Mouse (Mus musculus) right cerebral cortex, postnatal 4 days (tissue): Measurements from ENCODE around the gene Nrbf2.

Experiments used
- DNase-seq: peaks from one replicate; pipeline ENCODE4 v3.0.0-alpha.2; 2022

The Nrbf2 gene

DNA sequence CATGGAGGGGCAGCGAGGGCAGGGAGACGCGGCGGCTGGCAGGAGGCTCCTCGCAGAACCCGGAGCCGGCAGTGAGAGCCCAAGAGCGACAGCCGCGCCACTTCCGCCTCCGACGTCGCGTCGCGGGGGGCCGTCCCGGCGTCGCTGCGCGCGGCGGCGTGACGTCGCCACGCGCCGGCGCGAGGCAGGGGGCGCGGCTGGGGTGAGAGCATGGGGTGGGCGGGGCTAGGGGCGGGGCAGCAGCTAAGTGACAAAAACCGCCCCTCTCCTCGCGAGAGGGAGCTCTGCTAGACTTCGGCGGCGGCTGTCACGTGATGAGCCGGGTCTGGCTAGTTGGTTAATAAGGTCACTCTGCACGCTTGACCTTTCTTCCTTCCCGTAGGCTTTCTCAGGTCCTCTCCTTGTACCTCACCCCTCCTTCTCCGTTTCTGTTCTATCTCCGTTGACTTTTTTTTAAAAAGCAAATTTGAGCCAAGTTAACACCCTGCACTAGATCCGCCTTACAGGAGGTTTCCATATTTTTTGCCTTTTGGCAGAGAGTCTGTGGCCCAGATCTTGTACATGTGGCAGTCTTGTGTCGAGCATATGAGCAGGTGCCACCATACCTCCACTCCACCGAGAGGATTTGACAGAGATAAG is at the start of gene Nrbf2:
Nrbf2 (minus strand) TSS at position 130 of the 639 bp plus-strand sequence.
- DNase-seq: peak; percentile 80

GRCm38 (mm10) chr10:67330580-67330979 is 45.5 kb upstream of the Nrbf2 start:
- DNase-seq: no peak

DNA sequence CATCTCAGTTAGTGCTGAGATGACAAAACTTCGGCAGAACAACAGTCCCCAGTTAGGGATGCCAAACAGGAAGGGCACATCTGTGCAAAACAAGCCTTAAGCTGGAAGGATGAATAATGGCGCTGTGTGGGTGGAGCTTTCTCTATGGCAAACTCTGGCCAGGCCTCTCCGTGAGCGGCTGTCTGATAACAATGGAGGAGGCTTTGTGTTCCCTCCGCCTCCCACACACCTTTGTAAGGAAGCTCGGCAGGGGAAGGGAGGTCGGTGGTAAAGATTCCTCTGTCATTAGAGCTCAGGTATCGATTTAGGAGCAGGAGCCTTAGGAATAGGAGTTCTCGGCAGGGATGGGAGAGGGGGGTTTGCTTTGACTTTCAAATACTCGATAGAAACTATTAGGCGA is 44.6 kb upstream of the Nrbf2 start:
- DNase-seq: no peak

DNA sequence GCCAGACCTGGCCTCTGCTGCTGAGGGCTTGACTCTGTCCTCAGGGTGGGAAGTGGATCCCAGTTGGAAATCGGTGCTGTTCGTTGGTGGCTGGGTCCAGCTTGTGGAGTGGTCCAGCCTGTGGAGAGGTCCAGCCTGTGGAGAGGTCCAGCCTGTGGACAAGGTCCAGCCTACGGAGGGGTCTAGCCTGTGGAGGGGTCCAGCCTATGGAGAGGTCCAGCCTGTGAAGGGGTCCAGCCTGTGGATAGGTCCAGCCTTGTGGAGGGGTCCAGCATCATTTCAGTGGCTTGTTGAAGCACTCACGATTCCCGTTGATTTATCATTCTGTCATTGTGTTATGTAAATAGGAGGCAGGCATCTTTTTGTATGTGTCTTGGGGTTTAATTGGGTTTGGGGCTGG is 43.1 kb upstream of the Nrbf2 start:
- DNase-seq: no peak

- DNase-seq: no peak
These were observed 38.9 kb upstream of the Nrbf2 start for GRCm38 (mm10) chr10:67324036-67324435.

DNA sequence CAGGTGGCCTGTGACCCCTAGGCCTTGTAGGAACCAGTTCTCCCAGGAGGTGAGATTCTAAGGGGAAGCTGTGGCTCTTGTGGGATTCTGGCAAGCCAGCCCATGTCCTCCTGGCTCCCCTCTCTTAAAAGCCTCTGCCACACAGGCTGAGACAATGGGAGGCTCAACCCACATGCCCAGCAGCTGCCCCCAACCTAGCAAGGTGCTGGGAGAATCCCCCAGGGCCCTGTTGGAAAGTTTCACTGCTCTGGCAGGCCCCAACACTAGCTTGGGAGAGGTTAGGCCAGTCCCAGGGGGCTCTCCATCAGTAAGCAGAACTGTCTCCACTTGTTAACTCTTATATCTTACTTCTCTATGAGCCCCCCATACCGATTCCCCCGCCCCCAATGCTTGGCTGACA is 36.3 kb upstream of the Nrbf2 start:
- DNase-seq: no peak

GRCm38 (mm10) chr10:67320207-67320859 is 35.2 kb upstream of the Nrbf2 start:
- DNase-seq: no peak

- DNase-seq: no peak
These were observed 34.1 kb upstream of the Nrbf2 start for GRCm38 (mm10) chr10:67319016-67319725.

DNA sequence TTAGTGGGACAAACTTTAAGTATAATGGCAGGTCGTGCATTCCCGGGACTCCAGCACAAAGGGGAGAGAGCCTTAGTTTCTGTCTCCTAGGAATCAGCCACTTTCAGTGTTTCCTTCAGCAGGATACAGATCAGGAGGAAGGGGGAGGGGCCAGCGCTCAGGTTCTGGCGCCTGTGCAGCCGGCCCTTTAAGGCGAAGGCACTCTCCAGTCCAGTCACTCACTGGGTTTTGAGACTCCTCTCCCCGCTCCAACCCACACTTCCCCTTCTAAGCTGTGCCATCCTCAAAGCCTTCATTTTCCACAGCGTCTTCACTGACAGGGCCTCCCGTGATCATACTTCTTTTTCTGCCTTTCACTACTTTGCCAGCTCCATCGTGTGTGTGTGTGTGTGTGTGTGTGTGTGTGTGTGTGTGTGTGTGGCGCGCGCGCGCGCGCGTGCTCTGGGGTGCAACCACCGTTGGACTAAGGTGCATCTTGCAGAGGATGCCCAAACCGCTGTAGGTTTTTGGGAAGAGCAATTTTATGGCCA is 32.9 kb upstream of the Nrbf2 start:
- peak; percentile 26 for DNase-seq

DNA sequence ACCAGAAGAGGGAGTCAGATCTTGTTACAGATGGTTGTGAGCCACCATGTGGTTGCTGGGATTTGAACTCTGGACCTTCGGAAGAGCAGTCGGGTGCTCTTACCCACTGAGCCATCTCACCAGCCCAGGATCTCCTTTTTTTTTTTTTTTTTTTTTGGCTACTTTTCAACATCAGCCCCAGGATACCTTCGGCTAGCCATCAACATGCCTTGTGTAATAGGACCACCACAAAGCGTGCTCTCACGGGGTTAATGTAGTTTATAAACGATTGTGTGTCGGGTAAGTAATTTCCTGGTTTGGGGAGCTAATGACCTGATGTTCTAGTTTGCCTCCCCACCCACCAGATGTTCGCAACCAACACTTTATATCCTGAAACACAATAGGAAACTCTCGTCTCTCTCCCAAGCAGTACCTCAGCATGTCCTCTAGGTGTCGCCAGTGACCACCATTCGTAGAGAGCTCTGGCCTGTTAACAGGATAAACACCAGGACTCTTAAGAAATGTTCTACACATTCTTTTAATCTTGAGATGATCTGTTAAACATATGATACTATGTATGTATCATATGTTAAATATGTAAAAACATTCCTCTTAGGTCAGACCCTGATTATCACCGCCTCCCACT is 29.8 kb upstream of the Nrbf2 start:
- peak; percentile 63 for DNase-seq

DNA sequence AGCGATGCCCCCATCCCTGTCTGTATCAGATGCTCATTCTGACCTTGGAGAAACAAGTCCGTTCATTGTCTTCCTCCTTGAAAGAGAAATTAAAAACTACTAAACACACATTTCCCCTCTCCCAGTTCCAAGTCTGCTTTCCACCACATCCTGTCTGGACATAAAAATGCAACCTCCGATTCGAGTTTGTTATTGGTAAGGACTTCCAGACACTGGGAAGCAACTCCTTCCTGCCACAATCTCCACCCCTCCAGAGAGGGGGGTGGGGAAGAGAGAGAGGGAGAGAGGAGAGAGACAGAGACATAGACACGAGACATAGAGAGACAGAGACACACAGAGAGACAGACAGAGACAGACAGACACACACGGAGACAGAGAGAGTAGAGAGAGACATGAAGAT is 27.4 kb upstream of the Nrbf2 start:
- no peak for DNase-seq

DNA sequence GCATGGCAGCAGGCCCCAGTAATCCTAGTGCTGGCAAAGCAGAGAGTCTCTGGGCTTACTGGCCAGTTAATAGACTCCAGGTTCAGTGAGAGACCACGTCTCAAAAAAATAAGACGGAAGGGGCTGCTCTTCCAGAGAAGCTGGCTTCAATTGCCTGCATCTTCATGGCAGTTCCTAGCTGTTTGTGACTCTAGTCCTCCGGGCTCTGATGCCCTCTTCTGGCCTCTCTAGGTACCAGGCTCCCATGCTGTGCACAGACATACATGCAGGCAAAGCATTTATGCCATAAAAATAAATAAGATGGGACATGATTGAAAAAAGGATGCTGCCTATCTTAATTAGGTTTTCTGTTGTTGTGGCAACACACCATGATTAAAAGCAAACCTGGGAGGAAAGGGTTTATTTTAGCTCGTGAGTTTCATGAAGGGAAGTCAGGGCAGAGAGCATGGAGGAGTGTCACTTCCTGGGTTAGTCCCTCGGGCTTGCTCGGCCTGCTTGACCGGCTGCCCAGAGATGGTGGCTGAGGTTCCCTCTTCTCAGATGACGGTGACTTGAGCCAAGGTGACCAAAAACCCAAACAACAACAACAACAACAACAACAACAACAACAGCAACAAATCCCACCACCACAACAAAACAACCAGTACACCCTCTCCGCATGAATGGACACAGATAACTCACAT is 26.3 kb upstream of the Nrbf2 start:
- DNase-seq: peak; percentile 62

GRCm38 (mm10) chr10:67309483-67310138 is 24.5 kb upstream of the Nrbf2 start:
- no peak for DNase-seq

GRCm38 (mm10) chr10:67302340-67302739 is 17.2 kb upstream of the Nrbf2 start:
- DNase-seq: no peak

DNA sequence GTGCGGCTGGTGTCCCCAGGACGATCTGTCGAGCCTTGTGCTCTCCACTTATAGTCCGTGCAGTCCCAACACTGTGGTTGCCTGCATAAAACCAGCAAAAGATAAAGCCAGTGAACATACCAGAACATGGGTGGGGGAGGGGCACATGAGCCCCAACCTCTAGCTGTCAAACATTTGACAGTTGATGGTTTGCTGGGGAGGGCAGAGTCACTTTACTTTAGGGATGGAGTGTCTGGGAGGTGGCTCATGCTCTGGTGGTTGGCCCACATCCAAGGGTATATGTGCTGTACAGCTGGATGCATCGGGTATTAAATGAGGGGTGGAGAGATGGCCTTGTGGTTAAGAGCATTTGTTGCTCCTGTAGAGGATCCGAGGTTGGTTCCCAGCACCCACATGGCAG is 15.9 kb upstream of the Nrbf2 start:
- no peak for DNase-seq

DNA sequence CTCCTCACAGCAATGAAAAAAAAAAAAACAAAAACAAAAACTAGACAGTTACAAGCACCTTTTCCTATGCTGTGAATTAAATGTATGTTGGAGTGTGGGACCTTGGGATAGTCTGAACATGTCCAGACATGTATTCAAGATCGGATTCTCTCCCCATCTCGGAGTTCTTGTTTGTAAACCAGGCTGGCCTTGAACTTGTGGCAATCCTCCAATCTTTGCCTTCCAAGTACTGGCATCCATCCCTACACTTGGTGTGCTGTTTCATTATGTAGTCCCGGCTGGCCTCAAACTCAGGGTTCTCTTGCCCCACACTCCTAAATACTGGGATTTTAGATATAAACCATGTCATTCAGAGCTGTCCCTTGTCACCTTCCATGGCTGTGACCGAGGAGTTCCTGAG is 14.2 kb upstream of the Nrbf2 start:
- no peak for DNase-seq

- DNase-seq: no peak
These were observed 13.8 kb upstream of the Nrbf2 start for GRCm38 (mm10) chr10:67298856-67299255.

GRCm38 (mm10) chr10:67297175-67297855 is 12.2 kb upstream of the Nrbf2 start:
- DNase-seq: no peak

DNA sequence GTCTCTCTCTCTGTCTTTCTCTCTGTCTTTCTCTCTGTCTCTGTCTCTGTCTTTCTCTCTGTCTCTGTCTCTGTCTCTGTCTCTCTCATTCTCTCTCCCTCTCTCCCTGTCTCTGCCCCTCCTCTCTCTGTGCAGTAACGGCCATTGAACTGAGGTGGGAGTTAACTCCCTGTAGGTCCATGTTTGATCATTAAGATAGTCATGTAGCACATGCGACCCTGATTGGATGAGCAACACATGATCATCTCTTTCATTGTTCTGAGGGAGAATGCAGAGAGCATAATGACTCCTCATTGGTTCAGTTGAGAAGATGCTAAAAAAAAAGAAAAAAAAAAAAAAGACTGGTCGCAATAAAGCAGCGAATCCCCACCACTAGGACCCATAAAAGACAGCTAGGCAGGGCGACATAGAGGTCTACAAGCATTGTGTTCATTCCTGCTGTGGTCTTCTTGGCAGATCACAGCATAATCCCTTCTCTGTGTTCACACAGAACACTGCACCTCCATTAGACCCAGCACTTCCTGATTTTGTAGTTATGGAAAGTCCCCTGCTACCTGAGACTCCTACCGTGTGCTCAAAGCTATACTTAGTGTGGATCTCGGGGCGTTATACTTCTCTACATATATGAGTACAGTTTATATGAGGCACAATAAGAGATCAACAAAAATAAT is 11.5 kb upstream of the Nrbf2 start:
- DNase-seq: no peak

DNA sequence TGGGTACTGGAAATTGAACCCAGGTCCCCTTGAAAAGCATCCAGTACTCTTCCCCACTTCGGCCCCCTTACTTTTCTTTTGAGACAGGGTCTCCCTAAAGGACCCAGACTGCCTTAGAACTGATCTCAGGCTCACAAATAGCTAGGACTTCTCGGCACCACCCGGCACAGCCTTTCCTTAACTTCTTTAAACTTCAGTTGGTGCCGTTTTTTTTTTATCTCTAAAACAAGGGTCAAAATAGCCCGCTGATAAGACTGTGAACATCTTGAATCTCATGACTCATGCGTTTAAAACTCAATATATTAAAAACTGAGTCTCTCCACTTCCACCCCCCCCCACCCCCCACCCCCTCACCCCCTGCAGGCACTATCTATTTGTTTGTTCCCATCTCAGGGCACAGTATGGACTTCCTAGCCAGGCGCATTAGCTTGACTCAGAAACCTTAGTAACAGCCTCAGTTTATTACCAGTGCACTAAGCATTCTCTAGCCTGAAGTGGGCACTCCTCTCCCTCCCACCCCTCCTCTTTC is 10.9 kb upstream of the Nrbf2 start:
- DNase-seq: no peak

GRCm38 (mm10) chr10:67295331-67295730 is 10.2 kb upstream of the Nrbf2 start:
- no peak for DNase-seq
